Comparison of ENCODE assay signal across 9 mouse cellular contexts in genomic region chr3:84906528-84906927, GRCm38 (mm10).
DNase-seq lines count a peak whose midpoint lies in the region; ATAC-seq and TF ChIP-seq lines count a peak whose summit lies in the region.
"Had no signal": no experiment of that assay in that cellular context is flagged by ENCODE, and none has a peak within 500 bp of the region (broad histone marks: within the 10 kb centered on the region; RNA-seq: fewer than 3 reads in every experiment).

No protein-coding gene starts in this region.

- ATAC-seq in liver, embryonic 11.5 days (replicated peaks; ENCODE audit: low FRiP score), result no peak

- no peaks in the 10 kb centered on the region for H3K9me3 ChIP-seq in liver, embryonic 11.5 days (ENCODE audit: control insufficient read depth, low read length)

- H3K27ac ChIP-seq in liver, embryonic 11.5 days (ENCODE audit: low read depth, low read length), result no peak overlapping the region
- H3K27ac ChIP-seq in cerebellum, adult 2 months (ENCODE audit: insufficient read depth, low read length), result no peak overlapping the region
- H3K27ac ChIP-seq: macrophage had no signal

- H3K27me3 ChIP-seq in liver, embryonic 11.5 days (replicated peaks; ENCODE audit: control insufficient read depth, insufficient read depth, low read length), result no peaks in the 10 kb centered on the region
- no peaks in the 10 kb centered on the region for H3K27me3 ChIP-seq in cerebellum, adult 2 months (ENCODE audit: control insufficient read depth, insufficient read depth, low read length)

- WGBS in liver, embryonic 11.5 days, result 21% methylated on average over 1 of the region's 1 CpGs
- WGBS in cerebellum, adult 2 months, result 40% methylated on average over 1 of the region's 1 CpGs

- TF ChIP-seq CTCF in cerebellum, adult 2 months (IDR thresholded peaks at IDR 0.05; ENCODE audit: borderline replicate concordance, insufficient read depth, low read depth, low read length), result no peak

- no peak overlapping the region for H3K4me2 ChIP-seq in liver, embryonic 11.5 days

- no peaks in the 10 kb centered on the region for H3K36me3 ChIP-seq in liver, embryonic 11.5 days (ENCODE audit: control insufficient read depth, insufficient read depth, low read length)

- no peak for TF ChIP-seq POLR2A in cerebellum, adult 2 months (IDR thresholded peaks at IDR 0.05; ENCODE audit: borderline replicate concordance, insufficient read depth, low read length)

- no peak overlapping the region for H3K9ac ChIP-seq in liver, embryonic 11.5 days (ENCODE audit: low read depth, low read length)

- H3K4me3 ChIP-seq in liver, embryonic 11.5 days (ENCODE audit: low read depth, low read length), result no peak overlapping the region
- no peak overlapping the region for H3K4me3 ChIP-seq in cerebellum, adult 2 months (replicated peaks; ENCODE audit: insufficient read depth, low read depth, low read length)

- DNase-seq in cerebellum, postnatal 10 days, result peak; percentile 46 to 56
- no peak for DNase-seq in cerebellum, postnatal 25 days
- peak; percentile 20 for DNase-seq in liver
- no peak for DNase-seq in liver, embryonic 11.5 days (ENCODE audit: low spot score)
- peak; percentile 46 for DNase-seq in c-Kit-positive CD71-positive TER-119-negative erythroid progenitor cells, embryonic 14.5 days (ENCODE audit: low read depth)
- DNase-seq in lung, postnatal 14 days, result peak; percentile 45
- DNase-seq in cerebellum, adult 2 months, result no peak
- DNase-seq in neural tube, embryonic 10.5 days (ENCODE audit: extremely low spot score, low spot score), result no peak

- H3K4me1 ChIP-seq in liver, embryonic 11.5 days (replicated peaks; ENCODE audit: control insufficient read depth, insufficient read depth, low read length), result no peaks in the 10 kb centered on the region
- H3K4me1 ChIP-seq in cerebellum, adult 2 months (ENCODE audit: control insufficient read depth, insufficient read depth, low read length), result no peaks in the 10 kb centered on the region

Comparison
In these comparisons a context has a peak if more than half of its experiments do, and no peak if none do; other contexts are left out.
1. DNase-seq: peak in cerebellum, postnatal 10 days (2 of 2), liver (single experiment), c-Kit-positive CD71-positive TER-119-negative erythroid progenitor cells, embryonic 14.5 days (single experiment) and lung, postnatal 14 days (single experiment); none in cerebellum, postnatal 25 days (0 of 2), liver, embryonic 11.5 days (single experiment), cerebellum, adult 2 months (0 of 2) and neural tube, embryonic 10.5 days (single experiment).